Mouse (Mus musculus): ENCODE measurements around the gene Arf3. TPM values are rescaled to one million over a fixed set of nuclear protein-coding genes. Genes with fewer than 3 reads are reported as not detected.

The Arf3 gene
- total and polyA plus RNA-seq, 3 experiments, result 37.4 to 239 (median 140) TPM

- DNase-seq (ENCODE audit: low read depth, low spot score), result no peak
- H3K4me1 ChIP-seq (ENCODE audit: control insufficient read depth in 1 of 2, insufficient read depth in 2 of 2, low read length in 2 of 2), result peaks cover 2 to 8% of the 10 kb centered on the region in 2 experiments; a peak in 2 of 4 replicates
- TF ChIP-seq ZMIZ1 (IDR thresholded peaks at IDR 0.05; ENCODE audit: low read depth, low read length) (no peak), MAFK (IDR thresholded peaks at IDR 0.05; ENCODE audit: borderline replicate concordance, low read depth, low read length) (no peak), RAD21 (IDR thresholded peaks at IDR 0.05; ENCODE audit: low read depth, low read length) (no peak), EP300 (IDR thresholded peaks at IDR 0.05; ENCODE audit: low read depth in 1 of 2, low read length in 2 of 2) (no peak), ZNF384 (IDR thresholded peaks at IDR 0.05; ENCODE audit: low read depth, low read length) (no peak), MYB (IDR thresholded peaks at IDR 0.05; ENCODE audit: low read depth, low read length) (no peak), POLR2A (IDR thresholded peaks at IDR 0.05; ENCODE audit: control insufficient read depth in 1 of 2, insufficient read depth in 1 of 2, low read depth in 1 of 2, low read length in 2 of 2, poor library complexity in 1 of 2) (no peak), SIN3A (IDR thresholded peaks at IDR 0.05; ENCODE audit: low read length) (no peak), MEF2A (IDR thresholded peaks at IDR 0.05; ENCODE audit: extremely low read depth, insufficient replicate concordance, low read depth, low read length, poor library complexity, severe bottlenecking) (no peak), RCOR1 (IDR thresholded peaks at IDR 0.05; ENCODE audit: low read depth, low read length) (no peak), CHD2 (IDR thresholded peaks at IDR 0.05; ENCODE audit: low read length) (no peak), HCFC1 (IDR thresholded peaks at IDR 0.05; ENCODE audit: low read depth, low read length) (no peak), GABPA (IDR thresholded peaks at IDR 0.05; ENCODE audit: low read depth, low read length) (no peak), GATA1 (IDR thresholded peaks at IDR 0.05; ENCODE audit: low read depth, low read length) (no peak), USF2 (IDR thresholded peaks at IDR 0.05; ENCODE audit: borderline replicate concordance in 1 of 2, insufficient read depth in 1 of 2, low read depth in 1 of 2, low read length in 2 of 2) (no peak)
- H3K9me3 ChIP-seq (replicated peaks; ENCODE audit: insufficient read depth, low read length), result no peaks in the 10 kb centered on the region
- no peak overlapping the region for H3K27ac ChIP-seq (ENCODE audit: control insufficient read depth, low read depth, low read length)
- H3K79me2 ChIP-seq (ENCODE audit: control insufficient read depth, insufficient read depth, low read length, poor library complexity), result no peaks in the 10 kb centered on the region
- no peak overlapping the region for H3K4me3 ChIP-seq (ENCODE audit: control insufficient read depth in 1 of 2, insufficient read depth in 1 of 2, low read depth in 2 of 2, low read length in 2 of 2)
- no peak overlapping the region for H3K9ac ChIP-seq (ENCODE audit: control insufficient read depth, low read depth, low read length, poor library complexity, severe bottlenecking)
- H3K27me3 ChIP-seq (ENCODE audit: control insufficient read depth in 1 of 2, insufficient read depth in 2 of 2, low read length in 2 of 2), result no peaks in the 10 kb centered on the region; a peak in 1 of 4 replicates
- peaks cover 0 to 7% of the 10 kb centered on the region in 2 experiments; a peak in 2 of 4 replicates for H3K36me3 ChIP-seq (ENCODE audit: control insufficient read depth in 1 of 2, insufficient read depth in 2 of 2, low read length in 2 of 2)
Measured at GRCm38 (mm10) chr15:98798903-98799302, 35.9 kb upstream of the Arf3 start.

GRCm38 (mm10) chr15:98797835-98798492 is 35.0 kb upstream of the Arf3 start:
- no peaks in the 10 kb centered on the region for H3K79me2 ChIP-seq (ENCODE audit: control insufficient read depth, insufficient read depth, low read length, poor library complexity)
- H3K27me3 ChIP-seq (ENCODE audit: control insufficient read depth in 1 of 2, insufficient read depth in 2 of 2, low read length in 2 of 2), result no peaks in the 10 kb centered on the region; a peak in 1 of 4 replicates
- no peak overlapping the region for H3K4me3 ChIP-seq (ENCODE audit: control insufficient read depth in 1 of 2, insufficient read depth in 1 of 2, low read depth in 2 of 2, low read length in 2 of 2)
- no peak for DNase-seq (ENCODE audit: low read depth, low spot score)
- no peaks in the 10 kb centered on the region for H3K4me1 ChIP-seq (ENCODE audit: control insufficient read depth in 1 of 2, insufficient read depth in 2 of 2, low read length in 2 of 2)
- H3K27ac ChIP-seq (ENCODE audit: control insufficient read depth, low read depth, low read length), result no peak overlapping the region
- TF ChIP-seq ELF1 (IDR thresholded peaks at IDR 0.05; ENCODE audit: low read depth, low read length), result no peak
- TF ChIP-seq GATA1 (IDR thresholded peaks at IDR 0.05; ENCODE audit: low read depth, low read length), result no peak
- TF ChIP-seq USF2 (IDR thresholded peaks at IDR 0.05; ENCODE audit: borderline replicate concordance in 1 of 2, insufficient read depth in 1 of 2, low read depth in 1 of 2, low read length in 2 of 2), result no peak
- TF ChIP-seq RAD21 (IDR thresholded peaks at IDR 0.05; ENCODE audit: low read depth, low read length), result no peak
- TF ChIP-seq MAFK (IDR thresholded peaks at IDR 0.05; ENCODE audit: borderline replicate concordance, low read depth, low read length), result no peak
- no peak for TF ChIP-seq BHLHE40 (IDR thresholded peaks at IDR 0.05; ENCODE audit: borderline replicate concordance, low read depth, low read length)
- TF ChIP-seq TBP (IDR thresholded peaks at IDR 0.05; ENCODE audit: low read depth, low read length), result no peak
- no peak for TF ChIP-seq RCOR1 (IDR thresholded peaks at IDR 0.05; ENCODE audit: low read depth, low read length)
- no peak for TF ChIP-seq SIN3A (IDR thresholded peaks at IDR 0.05; ENCODE audit: low read length)
- TF ChIP-seq KAT2A (conservative IDR thresholded peaks at IDR 0.05; ENCODE audit: low read depth, low read length), result no peak
- TF ChIP-seq CHD2 (IDR thresholded peaks at IDR 0.05; ENCODE audit: low read length), result no peak
- TF ChIP-seq NRF1 (IDR thresholded peaks at IDR 0.05; ENCODE audit: insufficient read depth, low read depth, low read length, poor library complexity, severe bottlenecking), result no peak
- no peak for TF ChIP-seq TAL1 (IDR thresholded peaks at IDR 0.05; ENCODE audit: low read length)
- no peak for TF ChIP-seq MYC (IDR thresholded peaks at IDR 0.05; ENCODE audit: low read depth, low read length)
- TF ChIP-seq MAX (IDR thresholded peaks at IDR 0.05; ENCODE audit: low read length), result no peak
- TF ChIP-seq CHD1 (IDR thresholded peaks at IDR 0.05; ENCODE audit: low read depth, low read length), result no peak
- no peak for TF ChIP-seq GABPA (IDR thresholded peaks at IDR 0.05; ENCODE audit: low read depth, low read length)
- TF ChIP-seq MYB (IDR thresholded peaks at IDR 0.05; ENCODE audit: low read depth, low read length), result no peak
- TF ChIP-seq MEF2A (IDR thresholded peaks at IDR 0.05; ENCODE audit: extremely low read depth, insufficient replicate concordance, low read depth, low read length, poor library complexity, severe bottlenecking), result no peak
- H3K9ac ChIP-seq (ENCODE audit: control insufficient read depth, low read depth, low read length, poor library complexity, severe bottlenecking), result no peak overlapping the region
- H3K9me3 ChIP-seq (replicated peaks; ENCODE audit: insufficient read depth, low read length), result no peaks in the 10 kb centered on the region
- H3K36me3 ChIP-seq (ENCODE audit: control insufficient read depth in 1 of 2, insufficient read depth in 2 of 2, low read length in 2 of 2), result no peaks in the 10 kb centered on the region

All from MEL (cell line).